Mouse (Mus musculus): Measurements from ENCODE around the gene Diaph3. TPM values are rescaled to one million over a fixed set of nuclear protein-coding genes. Genes with fewer than 3 reads are reported as not detected.

Diaph3 gene
- total and polyA plus RNA-seq, 2 experiments from 2014 or later: 3.7 to 4.1 TPM

DNA sequence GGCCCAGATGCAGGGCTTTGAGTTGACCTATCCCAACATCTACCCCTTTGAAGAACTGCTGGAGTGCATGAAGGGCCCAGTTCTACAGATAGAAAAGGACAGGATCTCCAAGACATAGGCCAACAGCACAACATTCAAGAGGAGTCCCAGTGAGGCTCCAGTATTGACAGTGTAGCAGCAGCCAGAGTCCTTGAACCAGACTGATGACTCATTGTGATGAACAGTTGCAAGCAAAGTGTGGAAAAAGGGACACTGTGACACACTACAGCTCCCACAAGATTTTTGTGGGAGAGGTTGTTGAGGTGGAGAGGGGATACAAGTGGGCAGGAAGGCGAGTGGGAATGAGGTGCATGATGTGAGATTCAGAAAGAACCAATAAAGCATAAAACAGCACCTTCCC lies 443.1 kb downstream of the Diaph3 start:
- H3K27me3 ChIP-seq (ENCODE audit: insufficient read depth, low read length): no peaks in the 10 kb centered on the region
- 84% methylated on average over 1 of the region's 1 CpGs for WGBS
- no peak overlapping the region for H3K4me3 ChIP-seq (ENCODE audit: low read depth, low read length)
- H3K9me3 ChIP-seq (ENCODE audit: low read length): no peaks in the 10 kb centered on the region
- no peak overlapping the region for H3K9ac ChIP-seq
- H3K4me1 ChIP-seq (ENCODE audit: insufficient read depth): no peaks in the 10 kb centered on the region
- no peak overlapping the region for H3K4me2 ChIP-seq (ENCODE audit: low read depth)
- no peak for ATAC-seq
- no peak overlapping the region for H3K27ac ChIP-seq (ENCODE audit: low read depth, low read length)
- no peak for DNase-seq
- no peaks in the 10 kb centered on the region for H3K36me3 ChIP-seq (ENCODE audit: insufficient read depth)
- no peak for TF ChIP-seq CTCF (IDR thresholded peaks at IDR 0.05; ENCODE audit: low read depth)

DNA sequence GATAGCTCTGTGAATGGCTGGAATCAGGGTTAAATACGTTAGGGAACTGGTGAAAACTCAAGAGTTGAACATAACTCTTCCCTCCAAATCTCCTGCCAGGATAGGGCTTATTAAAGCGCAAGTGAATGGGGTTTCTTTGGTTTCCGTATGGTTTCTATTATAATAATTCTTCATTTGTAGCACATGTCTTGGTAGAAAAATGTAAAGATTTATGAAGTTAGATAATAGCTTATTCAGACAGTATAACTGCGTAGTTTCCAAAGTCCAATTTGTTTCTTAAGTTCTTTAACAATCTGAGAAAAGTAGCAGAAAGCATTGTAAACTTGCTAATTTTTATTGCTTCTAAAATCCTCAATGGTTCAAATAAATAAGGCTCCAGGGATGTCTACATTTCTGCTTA lies 448.3 kb downstream of the Diaph3 start:
- Histone ChIP-seq H3K4me1 (ENCODE audit: insufficient read depth) (no peaks in the 10 kb centered on the region), H3K36me3 (ENCODE audit: insufficient read depth) (no peaks in the 10 kb centered on the region), H3K4me2 (ENCODE audit: low read depth) (no peak overlapping the region), H3K27me3 (ENCODE audit: insufficient read depth, low read length) (no peaks in the 10 kb centered on the region), H3K4me3 (ENCODE audit: low read depth, low read length) (no peak overlapping the region), H3K9ac (no peak overlapping the region), H3K27ac (ENCODE audit: low read depth, low read length) (no peak overlapping the region), H3K9me3 (ENCODE audit: low read length) (no peaks in the 10 kb centered on the region)
- DNase-seq (no peak), ATAC-seq (no peak)
- 79% methylated on average over 4 of the region's 4 CpGs for WGBS
- no peak for TF ChIP-seq CTCF (IDR thresholded peaks at IDR 0.05; ENCODE audit: low read depth)

DNA sequence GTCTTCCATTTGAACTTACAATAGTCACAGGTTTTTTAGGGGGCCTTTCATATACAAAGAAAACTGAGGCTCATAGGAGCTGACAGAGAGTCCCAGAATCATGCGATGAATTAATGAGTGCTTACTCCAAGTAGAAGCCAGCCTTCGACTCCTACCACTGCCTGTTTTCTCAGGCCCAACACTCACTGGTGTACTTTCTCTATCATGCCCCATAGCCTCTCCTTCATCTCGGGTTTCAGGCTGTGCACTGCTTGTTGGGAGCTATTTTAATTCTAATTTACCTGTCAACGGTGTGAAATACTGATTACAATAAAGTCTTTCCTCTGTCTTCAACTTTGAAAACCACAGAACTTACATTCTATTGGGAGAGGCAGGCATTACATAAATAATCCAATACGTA lies 449.7 kb downstream of the Diaph3 start:
- DNase-seq (no peak), ATAC-seq (no peak)
- Histone ChIP-seq H3K36me3 (ENCODE audit: insufficient read depth) (no peaks in the 10 kb centered on the region), H3K9ac (no peak overlapping the region), H3K27me3 (ENCODE audit: insufficient read depth, low read length) (no peaks in the 10 kb centered on the region), H3K4me1 (ENCODE audit: insufficient read depth) (no peaks in the 10 kb centered on the region), H3K4me3 (ENCODE audit: low read depth, low read length) (no peak overlapping the region), H3K9me3 (ENCODE audit: low read length) (no peaks in the 10 kb centered on the region), H3K27ac (ENCODE audit: low read depth, low read length) (no peak overlapping the region), H3K4me2 (ENCODE audit: low read depth) (no peak overlapping the region)
- TF ChIP-seq CTCF (IDR thresholded peaks at IDR 0.05; ENCODE audit: low read depth): no peak
- 62% methylated on average over 5 of the region's 5 CpGs for WGBS

DNA sequence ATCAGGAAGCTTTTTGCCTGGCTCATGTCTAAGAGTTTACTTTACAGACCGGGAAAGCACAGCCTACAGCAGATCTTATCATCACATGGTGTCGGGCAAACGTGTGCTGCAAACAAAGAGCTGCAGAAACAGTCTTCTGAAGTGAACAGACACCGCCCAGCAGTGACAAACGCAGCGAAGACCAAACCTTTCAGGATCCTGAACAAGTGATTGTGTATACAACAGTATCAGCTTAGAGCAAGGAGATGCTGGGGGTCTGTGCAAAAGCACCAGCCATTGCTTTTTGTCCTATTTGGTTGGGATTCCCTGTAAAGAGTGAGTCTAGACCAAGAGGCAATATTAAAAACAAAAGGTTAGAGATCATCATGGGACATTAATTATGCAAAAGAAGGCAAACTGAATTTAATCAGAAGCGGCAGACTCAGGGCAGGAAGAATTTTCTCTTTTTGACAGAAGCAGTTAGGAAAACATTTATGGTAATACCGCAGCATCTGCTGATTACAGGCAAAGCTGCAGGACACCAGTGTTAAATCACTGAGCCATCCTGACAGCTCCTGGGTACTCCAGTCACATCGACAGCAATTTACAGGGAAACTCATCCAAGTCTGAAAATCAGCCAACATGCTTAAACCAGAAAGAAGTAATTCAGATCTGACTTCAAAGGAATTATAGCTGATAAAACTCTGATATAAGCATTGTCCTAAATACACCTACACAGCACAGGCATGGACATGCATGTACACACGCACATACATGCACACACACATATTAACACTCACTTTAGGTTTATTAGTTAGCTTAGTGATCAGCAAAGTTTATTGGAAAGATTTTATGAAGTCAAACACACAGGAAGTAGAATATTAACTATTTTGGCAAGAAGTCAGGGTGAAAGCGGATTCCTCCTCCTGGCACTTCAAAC lies 456.2 kb downstream of the Diaph3 start:
- H3K4me1 ChIP-seq (ENCODE audit: insufficient read depth): peaks cover 5% of the 10 kb centered on the region; the same call in 1 of the 2 replicates
- H3K27ac ChIP-seq (ENCODE audit: low read depth, low read length): peak overlapping the region; percentile 46
- H3K9me3 ChIP-seq (ENCODE audit: low read length): no peaks in the 10 kb centered on the region
- no peak overlapping the region for H3K4me3 ChIP-seq (ENCODE audit: low read depth, low read length)
- WGBS: 35% methylated on average over 11 of the region's 11 CpGs
- no peaks in the 10 kb centered on the region for H3K36me3 ChIP-seq (ENCODE audit: insufficient read depth)
- TF ChIP-seq CTCF (IDR thresholded peaks at IDR 0.05; ENCODE audit: low read depth): no peak
- H3K27me3 ChIP-seq (ENCODE audit: insufficient read depth, low read length): no peaks in the 10 kb centered on the region
- peak; percentile 90 for ATAC-seq
- peak overlapping the region; percentile 17; the same call in 1 of the 2 replicates for H3K4me2 ChIP-seq (ENCODE audit: low read depth)
- peak; percentile 58 for DNase-seq
- H3K9ac ChIP-seq: peak overlapping the region; percentile 35; the same call in 1 of the 2 replicates

DNA sequence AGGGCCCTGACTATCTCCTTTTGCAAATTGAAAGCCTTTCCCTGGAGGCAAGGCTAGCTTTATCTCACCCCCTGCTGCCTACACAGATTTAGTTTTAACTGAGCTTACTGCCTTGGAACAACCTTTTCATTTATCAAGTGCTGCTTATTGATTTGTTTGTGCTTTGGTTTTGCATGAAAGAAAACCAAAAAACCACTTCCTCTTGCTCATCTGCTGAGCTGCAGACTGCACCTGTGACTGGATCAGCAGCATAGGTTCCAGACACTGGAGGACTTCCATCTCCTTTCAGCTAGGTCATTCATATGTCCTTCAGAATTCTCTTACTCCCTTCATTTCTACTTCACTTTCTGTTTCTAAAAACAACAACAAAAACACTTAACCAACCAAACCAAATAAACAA lies 459.1 kb downstream of the Diaph3 start:
- Histone ChIP-seq H3K27ac (ENCODE audit: low read depth, low read length) (no peak overlapping the region), H3K4me1 (ENCODE audit: insufficient read depth) (peaks cover 5% of the 10 kb centered on the region), H3K4me3 (ENCODE audit: low read depth, low read length) (no peak overlapping the region), H3K4me2 (ENCODE audit: low read depth) (no peak overlapping the region), H3K36me3 (ENCODE audit: insufficient read depth) (no peaks in the 10 kb centered on the region), H3K9ac (no peak overlapping the region), H3K27me3 (ENCODE audit: insufficient read depth, low read length) (no peaks in the 10 kb centered on the region), H3K9me3 (ENCODE audit: low read length) (no peaks in the 10 kb centered on the region)
- DNase-seq (no peak), ATAC-seq (no peak)
- no peak for TF ChIP-seq CTCF (IDR thresholded peaks at IDR 0.05; ENCODE audit: low read depth)

DNA sequence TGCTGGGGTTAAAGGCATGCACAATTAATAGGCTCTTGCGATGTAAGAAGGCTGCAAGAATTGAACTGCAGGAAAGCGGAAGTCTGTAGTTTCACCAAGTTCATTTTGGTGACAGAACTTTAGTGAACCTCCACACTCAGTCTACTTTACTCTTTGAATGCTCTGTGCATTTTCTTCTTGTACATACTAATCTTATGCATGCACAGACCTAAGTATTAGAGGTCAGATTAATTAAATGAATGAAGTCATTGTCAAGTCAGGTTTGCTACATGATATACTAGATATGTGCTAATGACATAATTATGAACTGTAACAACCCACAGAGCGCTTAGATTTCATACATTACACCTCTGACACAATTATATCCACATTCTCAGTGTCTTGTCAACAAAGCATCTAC lies 462.0 kb downstream of the Diaph3 start:
- ATAC-seq (no peak), DNase-seq (no peak)
- Histone ChIP-seq H3K27me3 (ENCODE audit: insufficient read depth, low read length) (no peaks in the 10 kb centered on the region), H3K4me1 (ENCODE audit: insufficient read depth) (no peaks in the 10 kb centered on the region; the same call in 1 of the 2 replicates), H3K27ac (ENCODE audit: low read depth, low read length) (no peak overlapping the region), H3K9ac (no peak overlapping the region), H3K36me3 (ENCODE audit: insufficient read depth) (no peaks in the 10 kb centered on the region), H3K4me3 (ENCODE audit: low read depth, low read length) (no peak overlapping the region), H3K4me2 (ENCODE audit: low read depth) (no peak overlapping the region), H3K9me3 (ENCODE audit: low read length) (no peaks in the 10 kb centered on the region)
- no peak for TF ChIP-seq CTCF (IDR thresholded peaks at IDR 0.05; ENCODE audit: low read depth)
- 90% methylated on average over 3 of the region's 3 CpGs for WGBS

DNA sequence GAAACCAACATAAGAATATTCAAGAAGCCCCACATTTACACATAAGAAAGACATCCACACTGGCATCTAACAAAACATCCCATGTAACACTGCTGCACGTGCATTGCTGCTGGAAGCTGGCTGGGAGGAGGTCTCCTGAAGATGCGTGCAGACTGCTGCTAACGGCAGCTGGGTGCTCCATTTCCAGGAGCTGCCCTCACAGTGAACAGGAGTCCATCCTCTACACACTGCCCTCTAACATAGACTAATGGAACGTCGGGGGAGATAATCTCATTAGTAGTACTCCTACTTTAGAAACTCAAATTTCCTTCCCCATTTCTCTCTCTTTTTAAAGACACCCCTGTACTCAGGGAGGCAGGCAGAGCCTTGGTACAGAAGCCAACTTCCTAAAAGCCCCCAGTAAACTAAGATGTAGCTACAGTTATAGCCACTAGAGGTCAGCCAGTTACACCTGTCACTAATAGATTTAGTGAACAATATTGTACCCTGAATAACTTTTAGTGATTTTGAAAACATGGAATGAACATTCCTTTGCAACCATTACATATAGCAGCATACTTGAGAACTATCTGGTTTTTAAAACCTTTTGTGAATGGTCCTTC lies 462.8 kb downstream of the Diaph3 start:
- Histone ChIP-seq H3K9ac (no peak overlapping the region), H3K36me3 (ENCODE audit: insufficient read depth) (no peaks in the 10 kb centered on the region), H3K27me3 (ENCODE audit: insufficient read depth, low read length) (no peaks in the 10 kb centered on the region), H3K4me2 (ENCODE audit: low read depth) (no peak overlapping the region), H3K9me3 (ENCODE audit: low read length) (no peaks in the 10 kb centered on the region), H3K27ac (ENCODE audit: low read depth, low read length) (no peak overlapping the region), H3K4me1 (ENCODE audit: insufficient read depth) (no peaks in the 10 kb centered on the region; the same call in 1 of the 2 replicates), H3K4me3 (ENCODE audit: low read depth, low read length) (no peak overlapping the region)
- TF ChIP-seq CTCF (IDR thresholded peaks at IDR 0.05; ENCODE audit: low read depth): peak; percentile 64
- peak; percentile 35 for DNase-seq
- ATAC-seq: no peak
- WGBS: 47% methylated on average over 5 of the region's 5 CpGs

Measured in forebrain, postnatal 0 days (tissue).